Mouse (Mus musculus): ENCODE measurements around the gene Zfp84.
A peak's percentile ranks its signal among the peaks of the same experiment; 100 is the strongest.

The Zfp84 gene

GRCm38 (mm10) chr7:29815910-29816429 lies 47.6 kb downstream of the Zfp84 start, which contains the start of gene Zfp790:
Zfp790 (plus strand) TSS chr7:29816114.
- DNase-seq (ENCODE audit: low spot score) = peak; percentile 90

- peak; percentile 80 for DNase-seq (ENCODE audit: low spot score)
Measured at GRCm38 (mm10) chr7:29818619-29819254, 50.4 kb downstream of the Zfp84 start.

- DNase-seq (ENCODE audit: low spot score) = no peak
Measured at GRCm38 (mm10) chr7:29828001-29828400, 59.6 kb downstream of the Zfp84 start.
